Mouse (Mus musculus) heart, embryonic 14.5 days (tissue): Measurements from ENCODE around the gene Usp47. TPM values are rescaled to one million over a fixed set of nuclear protein-coding genes. Genes with fewer than 3 reads are reported as not detected.
A peak's percentile ranks its signal among the peaks of the same experiment; 100 is the strongest.

Experiments
- ATAC-seq: fragments of 200-750 bp; cut with Nextera tagmentation; 2 replicates; pipeline ENCODE4 v1.8.0; 2017; ENCODE audit warnings: low read depth, moderate TSS enrichment; ENCODE audit not compliant: insufficient number of reproducible peaks, insufficient read depth, low FRiP score
- H3K27ac ChIP-seq, 2 experiments: fragments of 200-500 bp in 1 of 2; fragments of 300-500 bp in 1 of 2; sonication (generic) in 1 of 2; replicated peaks in 1 of 2; 2 replicates each; pipeline ENCODE4 v1.5.1; 2012 to 2014; ENCODE audit warnings: low read depth in 2 of 2, low read length in 2 of 2, control low read depth in 1 of 2, mild to moderate bottlenecking in 1 of 2, mixed read lengths in 1 of 2; ENCODE audit not compliant: control insufficient read depth in 1 of 2, insufficient read depth in 1 of 2
- H3K27me3 ChIP-seq: fragments of 300-500 bp; sonication (generic); 2 replicates; pipeline ENCODE4 v1.6.1; 2014; ENCODE audit warnings: mild to moderate bottlenecking, low read length, control low read depth; ENCODE audit not compliant: control insufficient read depth, insufficient read depth
- H3K36me3 ChIP-seq: fragments of 300-500 bp; sonication (generic); 2 replicates; pipeline ENCODE4 v1.6.1; 2014; ENCODE audit warnings: mild to moderate bottlenecking, control low read depth, low read length, mixed read lengths; ENCODE audit not compliant: control insufficient read depth, insufficient read depth
- H3K4me1 ChIP-seq, 2 experiments: fragments of 200-500 bp in 1 of 2; fragments of 300-500 bp in 1 of 2; sonication (generic) in 1 of 2; 2 replicates each; pipeline ENCODE4 v1.6.1; 2012 to 2014; ENCODE audit warnings: low read length in 2 of 2, control low read depth in 1 of 2, mixed read lengths in 1 of 2; ENCODE audit not compliant: control insufficient read depth in 2 of 2, insufficient read depth in 2 of 2
- H3K4me2 ChIP-seq: fragments of 300-500 bp; sonication (generic); 2 replicates; pipeline ENCODE4 v1.6.1; 2014; ENCODE audit warnings: mild to moderate bottlenecking, low read length
- H3K4me3 ChIP-seq, 2 experiments: fragments of 200-500 bp in 1 of 2; fragments of 300-500 bp in 1 of 2; sonication (generic) in 1 of 2; 2 replicates each; pipeline ENCODE4 v1.5.1; 2012 to 2014; ENCODE audit warnings: low read length in 2 of 2, mild to moderate bottlenecking in 2 of 2, control low read depth in 1 of 2, low read depth in 1 of 2, moderate library complexity in 1 of 2; ENCODE audit not compliant: control insufficient read depth in 1 of 2, insufficient read depth in 1 of 2
- H3K9ac ChIP-seq: fragments of 300-500 bp; sonication (generic); 2 replicates; pipeline ENCODE4 v1.6.1; 2014; ENCODE audit warnings: mild to moderate bottlenecking, low read length
- H3K9me3 ChIP-seq: fragments of 300-500 bp; sonication (generic); 2 replicates; pipeline ENCODE4 v1.6.1; 2016; ENCODE audit warnings: low read length, control low read depth; ENCODE audit not compliant: control insufficient read depth
- WGBS: fragments of 180-500 bp; shearing (Covaris S2); extraction: QIAGEN DNeasy Blood & Tissue Kit; methylation state at CpG from one replicate; pipeline ENCODE4 v1.1.7; 2014; 5-methylcytosine and 5-hydroxymethylcytosine counted together
- polyA plus RNA-seq: library from polyadenylated mRNA; unstranded; fragments of >200 nt; fragmentation: Nextera tagmentation; extraction: Ambion mirVana; gene quantifications from 2 replicates; pipeline ENCODE4 v1.2.1, GENCODE M21; 2014

Usp47 gene
- polyA plus RNA-seq, 1 experiment from 2014 or later, result 77.7 TPM

DNA sequence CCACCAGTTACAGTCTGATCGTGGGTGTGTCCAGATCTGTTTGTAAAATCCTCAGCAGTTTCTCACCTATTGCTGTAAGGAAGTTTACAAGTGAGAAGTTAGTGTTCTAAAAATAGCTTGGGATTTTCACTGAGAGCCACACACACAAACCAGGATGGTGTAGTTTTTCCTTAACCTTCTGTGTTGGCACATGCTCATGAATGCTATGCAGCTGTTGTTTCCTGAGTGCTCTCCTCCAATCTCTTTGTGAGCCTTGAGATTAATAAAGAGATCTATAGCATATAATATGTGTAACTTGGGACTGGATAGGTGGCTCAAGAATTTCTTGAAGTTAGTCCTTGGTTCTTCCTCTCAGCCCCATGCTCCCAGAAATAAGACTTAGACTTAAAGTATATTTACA is 13.3 kb downstream of the Usp47 start:
- H3K4me1 ChIP-seq, result peaks cover 0 to 37% of the 10 kb centered on the region in 2 experiments; a peak in 3 of 4 replicates
- no peak overlapping the region for H3K4me3 ChIP-seq

DNA sequence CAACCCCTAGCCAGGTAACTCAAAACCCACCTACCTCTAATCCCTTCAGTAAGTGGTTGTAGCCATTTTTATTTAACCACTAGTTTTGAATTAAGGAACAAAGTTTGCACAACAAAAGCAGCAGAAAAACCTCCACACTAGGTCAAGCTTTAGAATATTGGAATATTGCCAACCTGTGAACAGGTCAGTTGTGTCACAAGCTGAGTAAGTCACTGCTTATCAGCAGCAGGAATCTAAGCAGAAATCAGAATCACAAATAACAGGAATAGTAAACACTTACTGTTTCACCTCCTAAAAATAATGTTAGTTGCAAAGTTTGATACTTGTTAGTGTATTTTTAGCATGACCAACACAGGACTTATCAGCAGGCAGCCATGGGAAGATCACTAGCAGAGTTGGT is 17.0 kb downstream of the Usp47 start:
- Histone ChIP-seq H3K4me2 (peak overlapping the region; percentile 35), H3K36me3 (no peaks in the 10 kb centered on the region), H3K4me3 (no peak overlapping the region), H3K4me1 (peaks cover 2 to 37% of the 10 kb centered on the region in 2 experiments), H3K9ac (no peak overlapping the region), H3K27ac (peak overlapping the region in 1 of 2 experiments; percentile 51; a peak in 1 of 4 replicates), H3K9me3 (no peaks in the 10 kb centered on the region), H3K27me3 (no peaks in the 10 kb centered on the region)
- no peak for ATAC-seq

More for the DNA sequence above, 13.3 kb downstream of the Usp47 start:
- H3K36me3 ChIP-seq, result peaks cover 8% of the 10 kb centered on the region; the same call in 1 of the 2 replicates
- H3K27ac ChIP-seq, result peak overlapping the region; percentile 70 to 76; a peak in 3 of 4 replicates
- no peaks in the 10 kb centered on the region for H3K9me3 ChIP-seq
- 29% methylated on average over 1 of the region's 1 CpGs for WGBS
- peak overlapping the region; percentile 34 for H3K4me2 ChIP-seq
- H3K27me3 ChIP-seq, result no peaks in the 10 kb centered on the region
- ATAC-seq, result no peak
- no peak overlapping the region for H3K9ac ChIP-seq

GRCm38 (mm10) chr7:112042758-112043157 is 19.5 kb downstream of the Usp47 start:
- no peak overlapping the region for H3K4me2 ChIP-seq
- H3K9ac ChIP-seq, result no peak overlapping the region
- H3K9me3 ChIP-seq, result no peaks in the 10 kb centered on the region
- ATAC-seq, result no peak
- H3K36me3 ChIP-seq, result peaks cover under 1% of the 10 kb centered on the region; the same call in 1 of the 2 replicates
- no peak overlapping the region for H3K4me3 ChIP-seq
- 40% methylated on average over 2 of the region's 2 CpGs for WGBS
- no peak overlapping the region for H3K27ac ChIP-seq
- peaks cover 2 to 22% of the 10 kb centered on the region in 2 experiments for H3K4me1 ChIP-seq
- H3K27me3 ChIP-seq, result no peaks in the 10 kb centered on the region

- Histone ChIP-seq H3K4me2 (no peak overlapping the region), H3K4me1 (peaks cover 2 to 13% of the 10 kb centered on the region in 2 experiments), H3K9me3 (no peaks in the 10 kb centered on the region), H3K27me3 (no peaks in the 10 kb centered on the region), H3K9ac (no peak overlapping the region), H3K36me3 (peaks cover 4% of the 10 kb centered on the region; the same call in 1 of the 2 replicates), H3K4me3 (no peak overlapping the region), H3K27ac (no peak overlapping the region)
- WGBS, result 80% methylated on average over 1 of the region's 1 CpGs
- no peak for ATAC-seq
Observed at GRCm38 (mm10) chr7:112045249-112045648, 21.9 kb downstream of the Usp47 start.

GRCm38 (mm10) chr7:112045794-112046388 is 22.6 kb downstream of the Usp47 start:
- H3K9ac ChIP-seq, result no peak overlapping the region
- H3K27me3 ChIP-seq, result no peaks in the 10 kb centered on the region
- no peak overlapping the region for H3K27ac ChIP-seq
- no peaks in the 10 kb centered on the region for H3K9me3 ChIP-seq
- peaks cover 4% of the 10 kb centered on the region; the same call in 1 of the 2 replicates for H3K36me3 ChIP-seq
- no peak overlapping the region for H3K4me2 ChIP-seq
- peaks cover 2 to 9% of the 10 kb centered on the region in 2 experiments for H3K4me1 ChIP-seq
- no peak overlapping the region for H3K4me3 ChIP-seq
- 50% methylated on average over 3 of the region's 3 CpGs for WGBS
- no peak for ATAC-seq

DNA sequence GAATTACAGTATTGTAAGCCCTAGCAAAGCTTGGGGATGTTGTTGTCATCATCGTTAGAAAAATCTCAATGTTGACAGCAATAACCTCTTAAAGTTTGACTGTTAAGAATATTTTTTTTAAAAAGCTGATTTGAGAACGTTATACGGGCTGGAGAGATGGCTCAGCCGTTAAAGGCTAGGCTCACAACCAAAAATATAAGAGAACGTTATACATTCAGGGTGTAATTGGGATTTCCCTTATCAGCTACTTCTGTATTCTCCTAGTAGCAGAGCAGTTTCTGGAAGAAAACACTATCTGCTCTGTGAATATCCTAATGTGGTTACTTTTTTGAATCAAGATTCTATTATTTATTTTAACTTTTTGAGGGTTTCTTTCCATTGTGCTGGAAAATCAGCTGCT is 25.3 kb downstream of the Usp47 start:
- H3K27me3 ChIP-seq, result no peaks in the 10 kb centered on the region
- H3K9ac ChIP-seq, result no peak overlapping the region
- no peak for ATAC-seq
- H3K9me3 ChIP-seq, result no peaks in the 10 kb centered on the region
- WGBS, result 86% methylated on average over 5 of the region's 5 CpGs
- H3K4me1 ChIP-seq, result no peaks in the 10 kb centered on the region
- H3K4me3 ChIP-seq, result no peak overlapping the region
- no peak overlapping the region for H3K4me2 ChIP-seq
- H3K27ac ChIP-seq, result no peak overlapping the region
- peaks cover 8% of the 10 kb centered on the region; the same call in 1 of the 2 replicates for H3K36me3 ChIP-seq

- Histone ChIP-seq H3K4me3 (no peak overlapping the region), H3K4me1 (no peaks in the 10 kb centered on the region), H3K9ac (no peak overlapping the region), H3K27me3 (no peaks in the 10 kb centered on the region), H3K36me3 (peaks cover 38% of the 10 kb centered on the region), H3K4me2 (no peak overlapping the region), H3K27ac (no peak overlapping the region), H3K9me3 (no peaks in the 10 kb centered on the region)
- WGBS, result 91% methylated on average over 3 of the region's 3 CpGs
- ATAC-seq, result no peak
Observed at GRCm38 (mm10) chr7:112053667-112054066, 30.4 kb downstream of the Usp47 start.
